Mouse (Mus musculus): ENCODE results near the gene Chchd1. TPM values are rescaled to one million over a fixed set of nuclear protein-coding genes. Genes with fewer than 3 reads are reported as not detected.
A peak's percentile ranks its signal among the peaks of the same experiment; 100 is the strongest.

Gene Chchd1
- polyA plus RNA-seq, 2 experiments, result 131 to 202 TPM

- Histone ChIP-seq H3K4me1 (ENCODE audit: control insufficient read depth, insufficient read depth, low read length) (no peaks in the 10 kb centered on the region), H3K36me3 (ENCODE audit: control insufficient read depth, insufficient read depth, low read length) (peaks cover 99% of the 10 kb centered on the region), H3K4me3 (replicated peaks; ENCODE audit: low read length) (no peak overlapping the region), H3K4me2 (replicated peaks; ENCODE audit: low read depth, low read length, severe bottlenecking) (no peak overlapping the region), H3K9me3 (ENCODE audit: control insufficient read depth, low read length) (no peaks in the 10 kb centered on the region), H3K9ac (ENCODE audit: low read depth, low read length, severe bottlenecking) (no peak overlapping the region), H3K27ac (replicated peaks; ENCODE audit: low read depth, low read length) (no peak overlapping the region), H3K27me3 (ENCODE audit: control insufficient read depth, insufficient read depth, low read length) (no peaks in the 10 kb centered on the region)
- DNase-seq (ENCODE audit: low spot score) (no peak), ATAC-seq (ENCODE audit: low FRiP score, low read depth) (no peak)
- TF ChIP-seq POLR2A (IDR thresholded peaks at IDR 0.05; ENCODE audit: borderline replicate concordance, extremely low read depth, insufficient read depth, insufficient read length), result no peak
- 96% methylated on average over 3 of the region's 3 CpGs for WGBS
Observed at GRCm38 (mm10) chr14:20686576-20686975, 16.2 kb upstream of the Chchd1 start.

GRCm38 (mm10) chr14:20689009-20689408 is 13.8 kb upstream of the Chchd1 start:
- no peak overlapping the region for H3K9ac ChIP-seq (ENCODE audit: low read depth, low read length, severe bottlenecking)
- no peak for DNase-seq (ENCODE audit: low spot score)
- no peak overlapping the region for H3K4me2 ChIP-seq (replicated peaks; ENCODE audit: low read depth, low read length, severe bottlenecking)
- TF ChIP-seq POLR2A (IDR thresholded peaks at IDR 0.05; ENCODE audit: borderline replicate concordance, extremely low read depth, insufficient read depth, insufficient read length), result no peak
- H3K9me3 ChIP-seq (ENCODE audit: control insufficient read depth, low read length), result no peaks in the 10 kb centered on the region
- peaks cover 99% of the 10 kb centered on the region for H3K36me3 ChIP-seq (ENCODE audit: control insufficient read depth, insufficient read depth, low read length)
- H3K27ac ChIP-seq (replicated peaks; ENCODE audit: low read depth, low read length), result no peak overlapping the region
- no peak for ATAC-seq (ENCODE audit: low FRiP score, low read depth)
- 91% methylated on average over 2 of the region's 2 CpGs for WGBS
- no peaks in the 10 kb centered on the region for H3K4me1 ChIP-seq (ENCODE audit: control insufficient read depth, insufficient read depth, low read length)
- no peaks in the 10 kb centered on the region for H3K27me3 ChIP-seq (ENCODE audit: control insufficient read depth, insufficient read depth, low read length)
- no peak overlapping the region for H3K4me3 ChIP-seq (replicated peaks; ENCODE audit: low read length)

GRCm38 (mm10) chr14:20691772-20692171 is 11.0 kb upstream of the Chchd1 start:
- no peaks in the 10 kb centered on the region for H3K9me3 ChIP-seq (ENCODE audit: control insufficient read depth, low read length)
- no peak overlapping the region for H3K4me3 ChIP-seq (replicated peaks; ENCODE audit: low read length)
- DNase-seq (ENCODE audit: low spot score), result no peak
- no peak for TF ChIP-seq POLR2A (IDR thresholded peaks at IDR 0.05; ENCODE audit: borderline replicate concordance, extremely low read depth, insufficient read depth, insufficient read length)
- ATAC-seq (ENCODE audit: low FRiP score, low read depth), result no peak
- peaks cover 15% of the 10 kb centered on the region for H3K4me1 ChIP-seq (ENCODE audit: control insufficient read depth, insufficient read depth, low read length)
- 96% methylated on average over 6 of the region's 6 CpGs for WGBS
- no peak overlapping the region for H3K27ac ChIP-seq (replicated peaks; ENCODE audit: low read depth, low read length)
- H3K27me3 ChIP-seq (ENCODE audit: control insufficient read depth, insufficient read depth, low read length), result no peaks in the 10 kb centered on the region
- H3K36me3 ChIP-seq (ENCODE audit: control insufficient read depth, insufficient read depth, low read length), result peaks cover 76% of the 10 kb centered on the region
- H3K4me2 ChIP-seq (replicated peaks; ENCODE audit: low read depth, low read length, severe bottlenecking), result no peak overlapping the region
- H3K9ac ChIP-seq (ENCODE audit: low read depth, low read length, severe bottlenecking), result no peak overlapping the region

- no peak overlapping the region for H3K27ac ChIP-seq (replicated peaks; ENCODE audit: low read depth, low read length)
- no peak overlapping the region for H3K9ac ChIP-seq (ENCODE audit: low read depth, low read length, severe bottlenecking)
- peaks cover 24% of the 10 kb centered on the region for H3K4me1 ChIP-seq (ENCODE audit: control insufficient read depth, insufficient read depth, low read length)
- no peak overlapping the region for H3K4me3 ChIP-seq (replicated peaks; ENCODE audit: low read length)
- 94% methylated on average over 10 of the region's 10 CpGs for WGBS
- ATAC-seq (ENCODE audit: low FRiP score, low read depth) (no peak), DNase-seq (ENCODE audit: low spot score) (no peak)
- no peaks in the 10 kb centered on the region for H3K27me3 ChIP-seq (ENCODE audit: control insufficient read depth, insufficient read depth, low read length)
- no peaks in the 10 kb centered on the region for H3K9me3 ChIP-seq (ENCODE audit: control insufficient read depth, low read length)
- TF ChIP-seq POLR2A (IDR thresholded peaks at IDR 0.05; ENCODE audit: borderline replicate concordance, extremely low read depth, insufficient read depth, insufficient read length), result no peak
- H3K4me2 ChIP-seq (replicated peaks; ENCODE audit: low read depth, low read length, severe bottlenecking), result no peak overlapping the region
- H3K36me3 ChIP-seq (ENCODE audit: control insufficient read depth, insufficient read depth, low read length), result peaks cover 64% of the 10 kb centered on the region
Observed at GRCm38 (mm10) chr14:20693589-20694101, 9.2 kb upstream of the Chchd1 start.

- H3K9ac ChIP-seq (ENCODE audit: low read depth, low read length, severe bottlenecking), result peak overlapping the region; percentile 88
Observed at GRCm38 (mm10) chr14:20694185-20694883, 8.5 kb upstream of the Chchd1 start.

More at GRCm38 (mm10) chr14:20694185-20694883, 8.5 kb upstream of the Chchd1 start:
- peak; percentile 11 for ATAC-seq (ENCODE audit: low FRiP score, low read depth)
- Histone ChIP-seq H3K36me3 (ENCODE audit: control insufficient read depth, insufficient read depth, low read length) (peaks cover 58% of the 10 kb centered on the region), H3K4me2 (replicated peaks; ENCODE audit: low read depth, low read length, severe bottlenecking) (peak overlapping the region; percentile 72), H3K4me1 (ENCODE audit: control insufficient read depth, insufficient read depth, low read length) (peaks cover 25% of the 10 kb centered on the region), H3K27ac (replicated peaks; ENCODE audit: low read depth, low read length) (peak overlapping the region; percentile 95; the same call in 1 of the 2 replicates), H3K4me3 (replicated peaks; ENCODE audit: low read length) (peak overlapping the region; percentile 86), H3K27me3 (ENCODE audit: control insufficient read depth, insufficient read depth, low read length) (no peaks in the 10 kb centered on the region), H3K9me3 (ENCODE audit: control insufficient read depth, low read length) (no peaks in the 10 kb centered on the region)
- WGBS, result 46% methylated on average over 13 of the region's 13 CpGs
- no peak for TF ChIP-seq POLR2A (IDR thresholded peaks at IDR 0.05; ENCODE audit: borderline replicate concordance, extremely low read depth, insufficient read depth, insufficient read length)
- DNase-seq (ENCODE audit: low spot score), result no peak
